Mouse (Mus musculus): ENCODE results near the gene Dhrs7b.
"Not testable (repeated sequence)": the region's sequence is repeated elsewhere in the genome, so short reads cannot be mapped to it uniquely, and the experiment has no call there.

Dhrs7b gene

DNA sequence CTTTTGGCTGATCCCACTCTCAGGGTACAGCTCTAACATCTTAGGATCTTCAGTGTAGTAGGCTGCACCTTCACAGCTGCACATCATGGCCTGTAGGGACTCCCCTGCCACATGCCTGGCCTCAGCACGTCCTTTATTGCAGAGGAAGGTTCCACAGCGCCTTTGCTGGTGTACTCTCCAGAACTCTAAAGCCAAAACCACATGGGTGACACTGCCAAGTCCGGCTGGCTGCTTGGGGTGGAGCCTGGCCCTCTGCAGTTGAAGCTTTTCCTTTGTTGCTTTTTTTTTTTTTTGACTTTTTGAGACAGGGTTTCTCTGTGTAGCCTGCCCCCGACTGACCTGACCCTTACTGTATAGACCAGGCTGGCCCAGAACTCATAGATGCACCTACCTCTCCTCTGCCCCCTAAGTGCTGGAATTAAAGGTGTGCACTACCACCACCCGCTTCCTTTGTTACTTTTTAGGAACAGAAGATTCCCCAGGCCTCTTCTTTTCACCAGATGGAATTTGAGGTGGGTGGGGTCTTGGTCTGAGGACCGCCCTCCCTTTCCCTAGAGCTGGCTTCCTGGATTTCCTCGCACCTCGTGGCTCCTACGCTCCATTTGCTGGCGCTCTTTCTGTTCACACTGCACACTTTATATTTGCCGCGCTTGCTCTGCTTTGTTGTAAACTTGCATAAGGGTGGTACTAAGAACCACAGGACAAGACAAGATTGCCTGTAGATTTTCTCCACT is 11.2 kb downstream of the Dhrs7b start:
- no peak for DNase-seq (ENCODE audit: low read depth, low spot score)

DNA sequence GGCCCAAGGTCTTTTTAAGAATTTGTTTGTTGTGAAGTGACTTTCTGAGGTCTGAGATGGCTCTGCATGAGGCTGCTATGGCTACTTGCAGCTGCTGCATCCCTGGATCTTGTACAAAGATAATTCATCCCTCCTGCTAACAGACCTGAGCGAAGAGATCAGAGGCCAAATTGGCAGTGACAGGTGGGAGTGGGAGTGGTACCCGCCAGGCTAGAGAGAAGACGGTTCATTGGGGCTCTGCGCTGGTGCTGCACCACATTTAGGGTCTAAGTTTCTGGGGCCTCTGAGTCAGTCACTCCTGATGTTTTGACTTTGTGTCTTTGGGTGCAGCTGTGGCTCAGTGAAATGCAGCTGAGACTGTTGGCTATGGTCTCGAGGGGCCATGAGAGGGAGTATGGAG is 13.0 kb downstream of the Dhrs7b start:
- no peak for DNase-seq (ENCODE audit: low read depth, low spot score)

DNA sequence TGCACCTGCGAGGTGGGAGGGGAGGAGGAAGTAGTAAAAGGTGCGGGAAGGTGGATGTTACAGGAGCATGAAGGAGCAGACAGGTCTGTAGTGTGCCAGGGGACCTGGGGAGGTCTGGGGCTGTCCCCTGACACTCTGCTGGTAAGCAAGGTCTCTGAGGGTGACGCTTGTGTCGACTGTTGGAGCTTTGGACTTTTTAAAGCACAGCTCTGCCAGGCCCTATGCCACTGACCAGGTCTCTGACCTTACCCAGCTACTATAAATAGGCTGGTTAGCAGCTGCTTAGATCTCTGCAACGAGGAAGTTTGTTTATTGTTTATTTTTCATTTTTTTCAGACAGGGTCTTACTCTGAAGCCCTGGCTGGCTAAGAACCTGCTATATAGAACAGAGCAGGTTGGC is 15.0 kb downstream of the Dhrs7b start:
- DNase-seq (ENCODE audit: low read depth, low spot score): no peak

DNA sequence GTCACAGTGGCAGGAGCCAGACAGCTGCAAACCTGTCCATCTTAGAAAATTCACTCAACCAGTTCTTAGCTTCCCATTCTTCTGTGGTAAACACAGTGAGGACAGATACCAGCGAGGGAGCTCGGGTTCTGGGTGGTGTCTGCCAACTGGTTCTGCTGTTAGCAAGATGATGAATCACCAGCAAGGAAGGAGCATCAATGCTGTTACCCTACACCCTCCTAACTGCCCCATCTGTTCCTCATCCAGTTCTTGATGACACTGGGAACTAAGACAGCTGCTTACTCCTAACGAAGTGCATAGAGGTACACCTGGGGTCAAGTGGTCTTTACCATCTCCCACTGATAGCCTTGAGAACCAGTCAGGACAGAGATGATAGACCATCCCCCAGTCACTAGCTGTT is 26.2 kb downstream of the Dhrs7b start:
- no peak for DNase-seq (ENCODE audit: low read depth, low spot score)

DNA sequence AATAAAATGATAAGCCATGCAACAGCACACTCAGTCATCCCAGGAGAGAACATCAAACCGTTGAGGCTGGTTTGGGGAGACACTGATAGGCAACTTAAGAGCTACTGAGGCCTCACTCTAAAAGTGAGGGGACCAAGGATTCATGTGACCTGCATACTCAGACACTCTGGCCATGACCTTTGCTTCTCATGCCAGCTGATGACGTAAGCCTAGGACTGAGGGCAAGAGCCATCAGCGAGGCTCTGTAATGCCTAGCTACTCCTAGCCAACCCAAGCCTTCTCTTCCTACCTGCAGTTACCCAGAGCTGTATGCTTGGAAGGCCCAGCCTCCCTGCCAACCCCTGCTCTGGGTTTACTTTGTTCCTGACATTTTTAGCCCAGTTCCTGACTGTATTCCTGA is 31.6 kb downstream of the Dhrs7b start:
- DNase-seq (ENCODE audit: low read depth, low spot score): no peak

DNA sequence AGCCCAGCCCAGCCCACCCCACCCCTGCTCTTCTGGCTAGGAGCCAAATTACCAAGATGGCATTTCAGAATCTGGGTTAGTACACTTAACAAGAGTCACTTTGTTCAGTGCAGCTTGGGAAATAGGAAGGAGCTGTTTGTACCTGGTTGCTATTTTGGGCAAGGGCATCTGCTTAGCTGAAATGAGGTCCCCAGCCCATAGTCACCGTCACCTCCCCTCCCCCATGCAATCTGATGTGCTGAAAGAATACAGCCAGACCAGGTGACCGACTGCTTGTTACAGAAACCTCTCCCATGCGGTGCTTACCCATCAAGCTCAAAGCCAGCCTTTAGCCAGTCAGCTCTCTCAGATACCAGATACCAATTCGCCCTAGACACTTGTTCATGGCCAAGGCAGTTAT is 32.8 kb downstream of the Dhrs7b start:
- no peak for DNase-seq (ENCODE audit: low read depth, low spot score)

DNA sequence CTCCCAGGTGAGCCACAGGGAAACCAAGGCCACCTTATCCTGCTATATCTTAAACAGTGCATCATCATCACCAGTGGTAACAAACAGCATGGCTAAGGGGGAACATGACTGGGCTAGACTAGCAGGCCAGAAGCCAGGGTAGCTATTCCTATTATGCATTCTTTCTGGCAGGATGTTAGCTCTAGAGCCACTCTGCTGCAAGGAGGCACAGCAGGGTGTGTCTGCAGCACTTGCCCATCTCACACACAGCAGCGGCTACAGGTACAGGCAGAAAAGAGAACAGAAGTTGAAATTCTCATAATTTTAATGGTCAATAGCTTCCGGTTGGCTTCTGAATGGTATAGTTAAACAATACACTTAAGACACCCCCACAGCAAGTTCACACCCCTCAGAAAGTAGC is 33.7 kb downstream of the Dhrs7b start:
- no peak for DNase-seq (ENCODE audit: low read depth, low spot score)

DNA sequence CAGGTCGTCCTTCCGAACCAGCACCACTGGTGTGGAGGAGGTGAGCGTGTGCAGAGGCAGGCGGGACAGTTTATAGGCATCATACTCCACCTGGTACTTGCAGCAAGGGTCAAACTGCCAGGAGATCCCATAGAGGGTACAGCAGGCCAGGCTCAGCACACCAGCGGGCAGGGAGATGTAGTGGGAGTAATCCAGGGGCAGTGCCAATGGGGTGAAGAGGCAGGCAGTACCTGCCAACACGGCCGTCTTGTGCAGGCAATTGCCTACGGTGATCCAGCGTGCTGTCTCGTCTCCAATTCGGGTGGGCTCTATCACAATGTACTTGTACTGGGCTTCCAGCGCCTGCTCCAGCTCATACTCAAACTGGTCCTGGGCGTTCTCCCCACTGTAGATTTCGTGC is 34.5 kb downstream of the Dhrs7b start:
- no peak for DNase-seq (ENCODE audit: low read depth, low spot score)

DNA sequence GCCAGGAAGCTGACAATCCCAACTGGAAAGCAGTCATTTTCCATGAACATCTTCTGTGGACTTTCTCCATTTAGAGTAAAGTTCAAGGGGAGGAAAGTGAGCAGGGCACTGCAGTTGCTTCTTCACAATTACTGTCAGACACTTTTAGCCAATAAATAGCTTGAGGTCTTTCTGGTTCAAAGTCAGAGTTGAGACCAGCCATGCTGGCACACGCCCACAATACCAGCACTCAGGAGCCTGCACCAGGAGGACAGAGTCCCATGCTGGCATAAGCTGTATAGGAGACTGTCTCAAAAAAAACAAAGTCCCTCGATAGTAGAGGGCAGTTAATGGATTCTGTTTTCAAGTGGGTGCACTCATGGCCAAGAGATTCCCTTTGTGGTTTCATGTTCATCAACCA is 35.6 kb downstream of the Dhrs7b start:
- no peak for DNase-seq (ENCODE audit: low read depth, low spot score)

DNA sequence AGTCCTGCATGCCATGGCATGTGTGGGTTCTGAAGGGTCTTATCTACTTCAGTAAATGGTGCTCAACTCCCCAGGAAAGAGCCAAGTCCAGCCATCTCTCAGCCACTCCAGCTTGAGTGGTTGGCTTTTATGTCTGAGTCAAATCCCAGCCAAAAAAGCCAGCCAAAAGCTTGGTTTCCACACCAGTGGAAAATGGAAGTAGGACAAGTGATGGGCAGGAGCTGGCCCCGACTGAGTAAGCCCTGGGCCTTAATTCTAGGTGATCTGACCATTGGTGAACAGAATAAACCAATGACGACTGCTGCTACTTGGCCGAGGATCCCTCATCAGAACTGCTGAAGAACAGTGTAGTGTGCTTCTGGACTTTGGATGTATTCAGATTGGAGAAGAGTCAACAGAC is 37.0 kb downstream of the Dhrs7b start:
- no peak for DNase-seq (ENCODE audit: low read depth, low spot score)

DNA sequence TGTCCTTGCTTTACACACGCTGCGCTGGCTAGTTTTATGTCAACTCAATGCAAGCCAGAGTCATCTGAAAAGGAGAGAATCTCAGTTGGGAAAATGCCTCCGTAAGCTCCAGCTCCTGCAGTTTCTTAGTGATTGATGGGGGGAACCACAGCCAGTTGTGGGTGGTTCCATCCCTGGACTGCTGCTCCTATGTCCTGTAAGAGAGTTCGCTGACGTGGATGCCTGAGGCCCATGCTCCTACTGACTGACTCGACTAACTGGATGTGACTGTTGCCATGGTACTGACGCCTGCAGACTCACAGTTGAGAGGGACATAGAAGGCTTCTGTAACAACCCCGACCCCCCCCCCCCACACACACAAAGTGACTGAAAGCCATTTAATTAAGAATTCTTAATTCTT is 37.5 kb downstream of the Dhrs7b start:
- DNase-seq (ENCODE audit: low read depth, low spot score): no peak

DNA sequence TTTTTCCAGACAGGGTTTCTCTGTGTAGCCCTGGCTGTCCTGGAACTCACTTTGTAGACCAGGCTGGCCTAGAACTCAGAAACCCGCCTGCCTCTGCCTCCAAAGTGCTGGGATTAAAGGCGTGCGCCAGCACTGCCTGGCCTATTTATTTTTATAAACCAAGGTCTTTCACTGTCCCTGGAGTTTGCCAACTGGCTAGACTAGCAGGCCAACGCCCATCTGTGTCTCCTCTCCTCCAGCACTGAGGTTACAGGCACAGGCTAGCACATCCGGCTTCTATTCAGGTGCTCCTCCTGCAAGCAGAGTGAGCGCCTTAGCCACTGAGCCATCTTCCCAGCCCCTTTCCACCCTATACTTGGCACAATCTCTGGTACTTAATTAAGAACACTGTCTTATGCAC is 39.0 kb downstream of the Dhrs7b start:
- DNase-seq (ENCODE audit: low read depth, low spot score): not testable (repeated sequence)

DNA sequence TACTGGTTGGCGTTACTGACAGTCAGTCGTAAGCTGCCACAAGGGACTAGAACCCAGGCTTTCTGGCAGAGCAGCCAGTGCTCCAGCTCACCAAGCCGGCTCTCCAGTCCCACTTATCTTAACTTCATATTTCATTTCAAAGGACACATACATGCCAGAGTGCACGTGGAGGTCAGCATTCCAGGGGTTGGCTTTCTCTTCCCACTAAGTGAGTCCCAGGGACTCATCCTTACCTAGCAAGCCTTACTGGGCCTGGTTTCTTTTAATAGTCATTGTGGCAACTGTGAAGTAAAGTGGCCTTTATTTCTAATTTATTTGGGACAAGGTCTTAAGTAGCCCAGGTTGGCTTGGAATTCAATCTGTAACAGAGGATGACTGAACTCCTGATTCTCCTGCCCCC is 41.0 kb downstream of the Dhrs7b start:
- no peak for DNase-seq (ENCODE audit: low read depth, low spot score)

DNA sequence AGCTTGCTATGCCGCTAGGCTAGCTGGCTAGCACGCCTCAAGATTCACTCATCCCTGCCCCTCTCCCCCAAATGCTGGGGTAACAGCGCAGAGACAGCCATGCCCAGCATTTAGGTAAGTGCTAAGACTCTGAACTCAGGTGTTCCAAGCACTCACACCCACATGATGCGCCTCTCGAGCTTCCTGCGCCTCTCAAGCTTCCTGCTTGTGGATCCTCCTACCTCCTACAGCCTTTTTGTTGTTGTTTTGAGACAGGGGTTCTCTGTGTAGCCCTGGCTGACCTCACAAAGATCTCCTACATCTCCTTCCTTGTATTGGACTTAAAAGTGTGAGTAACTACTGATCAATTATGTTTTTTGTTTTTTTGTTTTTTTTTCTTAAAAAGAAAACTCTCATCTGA is 42.7 kb downstream of the Dhrs7b start:
- DNase-seq (ENCODE audit: low read depth, low spot score): no peak

DNA sequence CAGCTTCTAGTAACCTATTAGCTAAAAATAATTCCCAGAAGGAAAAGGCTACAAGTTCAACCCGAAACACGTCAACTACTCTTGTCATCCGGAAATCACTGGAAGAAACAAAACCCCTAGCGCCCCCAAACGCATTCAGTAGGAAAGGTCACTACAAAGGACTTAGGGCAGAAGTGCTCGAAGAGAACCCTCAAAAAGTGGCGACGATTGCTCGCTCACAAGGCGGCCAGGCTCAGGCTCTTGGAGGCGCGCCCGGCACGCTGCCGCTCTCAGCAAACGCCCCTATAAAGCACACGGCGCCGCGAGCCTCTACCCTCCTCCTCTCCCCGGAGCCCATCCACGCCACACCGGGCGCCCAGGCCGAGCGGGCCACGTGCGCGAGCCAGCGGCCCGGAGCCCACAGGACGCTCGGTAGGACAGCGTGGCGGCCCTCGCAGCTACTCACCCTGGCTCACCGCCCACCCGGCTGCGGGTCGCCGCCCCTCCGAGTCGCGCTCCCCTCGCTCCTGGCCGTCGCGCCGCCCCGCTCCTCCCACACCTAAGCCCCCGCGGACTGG is 47.7 kb downstream of the Dhrs7b start:
- DNase-seq (ENCODE audit: low read depth, low spot score): no peak

DNA sequence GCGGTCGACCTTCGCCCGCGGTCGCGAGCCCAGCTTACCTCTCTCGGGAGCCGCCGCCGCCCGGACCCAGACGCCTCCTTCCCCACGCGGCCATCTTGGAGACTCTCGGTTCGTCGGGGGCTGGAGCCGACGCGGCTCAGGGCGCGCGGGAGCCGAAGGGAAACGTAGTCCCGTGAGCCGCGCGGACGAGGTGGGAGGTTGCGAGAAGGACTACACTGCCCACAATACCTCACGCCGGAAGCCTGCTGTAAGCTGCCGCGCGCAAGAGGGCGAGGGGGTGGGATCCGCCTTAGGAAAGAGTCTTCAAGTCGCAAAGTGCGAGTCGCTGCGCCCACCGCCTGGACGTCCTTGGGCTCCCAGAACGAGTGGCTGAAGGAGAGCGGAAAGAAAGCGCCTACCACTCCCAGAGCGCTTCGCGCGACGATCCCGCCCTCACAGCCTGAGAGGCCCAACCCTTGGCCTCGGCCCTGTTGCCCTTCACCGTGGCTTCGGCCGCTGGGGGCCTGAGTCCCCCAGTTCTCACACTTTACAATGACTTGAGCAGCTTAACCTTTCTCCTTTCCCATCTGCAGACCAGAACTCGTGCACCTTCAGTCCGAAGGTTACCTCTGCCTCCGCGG is 48.4 kb downstream of the Dhrs7b start, which contains the start of gene Tmem11:
Gene Tmem11, minus strand, starts transcription at position 598 of the 620 bp plus-strand sequence.
- peak; percentile 82 for DNase-seq (ENCODE audit: low read depth, low spot score)

DNA sequence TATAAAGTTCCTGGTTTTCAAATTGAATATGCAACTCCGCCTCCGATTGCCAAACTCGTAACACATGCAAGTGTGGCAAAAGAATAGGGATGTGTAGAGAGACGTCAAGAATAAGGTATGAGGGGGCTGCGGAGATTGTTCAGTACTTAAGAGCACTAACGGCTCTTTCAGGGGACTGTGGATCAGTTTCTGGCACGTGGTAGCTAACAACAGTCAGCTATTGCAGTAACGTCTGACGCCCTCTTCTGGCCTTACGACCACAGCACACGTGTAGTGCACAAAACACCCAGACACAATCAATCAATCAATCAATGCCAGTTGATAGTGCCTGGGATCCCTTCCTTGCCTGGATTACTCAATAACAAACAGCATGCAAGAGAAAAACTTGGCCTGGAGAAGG is 49.0 kb downstream of the Dhrs7b start:
- DNase-seq (ENCODE audit: low read depth, low spot score): no peak

DNA sequence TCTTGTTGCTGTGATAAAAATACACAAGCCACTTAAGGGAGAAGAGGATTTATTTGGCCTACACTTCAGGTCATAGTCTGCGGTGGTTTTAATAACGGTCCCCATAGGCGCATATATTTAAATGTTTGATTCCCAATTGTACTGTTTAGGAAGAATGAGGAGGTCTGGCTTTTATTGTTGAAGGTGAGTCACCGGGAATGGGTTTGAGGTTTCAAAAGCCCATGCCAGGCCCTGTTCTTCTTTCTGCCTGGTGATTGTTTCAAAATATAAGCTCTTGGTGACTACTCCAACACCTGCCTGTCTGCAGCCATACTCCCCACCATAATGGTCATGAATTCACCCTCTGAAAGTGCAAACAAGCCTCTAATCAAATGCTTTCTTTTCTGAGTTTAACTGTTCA is 50.1 kb downstream of the Dhrs7b start:
- no peak for DNase-seq (ENCODE audit: low read depth, low spot score)

DNA sequence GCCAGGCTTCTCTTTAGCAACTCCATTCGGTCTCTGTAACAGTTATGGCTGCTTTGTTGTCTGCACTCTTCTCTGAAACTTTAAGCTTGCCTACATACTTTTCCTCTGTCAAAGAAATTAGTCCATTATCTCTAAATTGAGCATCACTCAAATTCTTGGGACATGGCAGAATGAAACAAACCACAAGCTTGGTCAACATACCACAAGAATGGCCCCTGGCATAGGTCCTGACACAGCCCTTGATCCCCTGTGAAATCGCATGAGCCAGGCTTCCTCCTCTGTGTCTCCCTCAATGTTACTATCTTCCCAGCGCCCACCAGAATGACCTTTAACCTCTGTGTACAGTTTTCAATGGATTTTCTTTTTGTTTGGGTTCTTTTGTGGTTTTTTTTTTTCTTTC is 52.0 kb downstream of the Dhrs7b start:
- no peak for DNase-seq (ENCODE audit: low read depth, low spot score)

DNA sequence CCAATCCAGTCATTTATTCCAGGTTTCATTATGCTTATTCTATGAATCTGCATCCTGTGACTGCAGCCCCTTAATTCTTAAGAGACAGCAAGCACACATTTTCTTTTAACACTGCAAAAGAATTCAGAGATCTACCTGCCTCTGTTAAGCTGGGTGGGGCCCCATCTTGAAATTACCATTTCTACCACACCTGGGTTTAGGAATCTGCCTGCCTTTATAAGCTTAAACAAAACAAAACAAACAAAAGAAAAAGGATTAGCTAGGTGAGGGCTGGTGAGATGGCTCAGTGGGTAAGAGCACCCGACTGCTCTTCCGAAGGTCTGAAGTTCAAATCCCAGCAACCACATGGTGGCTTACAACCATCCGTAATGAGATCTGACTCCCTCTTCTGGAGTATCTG is 56.6 kb downstream of the Dhrs7b start:
- not testable (repeated sequence) for DNase-seq (ENCODE audit: low read depth, low spot score)

DNA sequence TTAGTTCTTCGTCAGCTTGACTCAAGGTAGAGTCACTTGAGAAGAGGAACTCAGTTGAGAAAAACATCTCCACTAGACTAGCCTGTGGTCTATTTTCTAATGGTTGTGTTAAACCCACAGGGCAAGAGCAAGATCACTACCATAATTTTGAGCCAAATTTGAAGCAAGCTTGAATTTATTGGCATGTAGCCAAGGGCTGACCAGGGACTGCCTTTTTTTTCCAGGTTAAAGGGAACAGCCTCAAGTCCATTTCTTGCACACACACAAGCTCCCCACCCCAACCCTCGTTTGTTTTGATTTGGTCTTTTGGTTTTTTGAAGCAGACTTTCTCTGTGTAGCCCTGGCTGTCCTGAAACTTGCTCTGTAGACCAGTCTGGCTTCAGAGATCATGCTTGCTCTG is 59.4 kb downstream of the Dhrs7b start:
- no peak for DNase-seq (ENCODE audit: low read depth, low spot score)

DNA sequence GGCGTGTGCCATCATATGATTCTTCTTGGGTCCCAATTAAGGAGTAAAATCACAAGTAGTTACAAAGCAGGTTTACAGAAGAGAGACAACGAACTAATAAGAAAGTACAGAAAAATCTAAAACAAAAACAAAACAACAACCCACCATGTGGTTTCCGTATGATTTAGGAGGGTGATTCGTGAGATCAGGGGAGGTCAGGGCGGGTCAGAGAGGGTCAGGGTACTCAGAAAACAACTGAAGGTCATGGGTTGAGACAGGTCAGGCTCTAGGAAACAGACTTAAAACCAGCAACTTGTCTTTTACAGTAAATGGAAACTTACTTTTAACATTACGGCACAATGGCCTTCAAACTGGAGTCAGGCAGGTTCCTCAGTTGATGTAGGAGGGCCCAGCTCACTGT is 59.9 kb downstream of the Dhrs7b start:
- no peak for DNase-seq (ENCODE audit: low read depth, low spot score)

DNA sequence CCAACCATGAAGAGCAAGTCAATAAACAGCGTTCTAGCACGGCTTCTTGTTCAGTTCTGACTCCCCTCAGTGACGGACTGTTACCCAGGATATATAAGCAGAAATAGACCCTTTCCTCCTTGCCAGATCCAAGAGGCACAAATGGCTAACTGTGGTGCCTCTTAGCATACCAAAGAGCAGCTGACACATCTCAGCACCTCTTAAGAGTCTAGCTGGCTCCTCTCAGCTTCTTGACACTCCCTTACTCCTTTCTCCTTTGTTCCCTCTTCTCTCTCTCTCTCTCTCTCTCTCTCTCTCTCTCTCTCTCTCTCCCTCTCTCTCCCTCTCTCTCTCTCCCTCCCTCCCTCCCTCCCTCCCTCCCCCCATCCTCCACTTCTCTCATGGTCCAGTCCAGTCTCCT is 60.3 kb downstream of the Dhrs7b start:
- DNase-seq (ENCODE audit: low read depth, low spot score): no peak

Data from retina, adult 2 months (tissue).